Mouse (Mus musculus) embryo, embryonic 9.5 days (tissue): ENCODE results near the gene Riiad1.
A peak's percentile ranks its signal among the peaks of the same experiment; 100 is the strongest.

ENCODE experiments used
- DNase-seq: peaks from one replicate; pipeline ENCODE4 v3.0.0-alpha.2; 2017; ENCODE audit errors: extremely low spot score

Gene Riiad1

GRCm38 (mm10) chr3:94463926-94464578, 16.1 kb downstream of the Riiad1 start:
- peak; percentile 43 for DNase-seq

- no peak for DNase-seq
Measured at GRCm38 (mm10) chr3:94459834-94460233, 20.3 kb downstream of the Riiad1 start.

GRCm38 (mm10) chr3:94457055-94457454, 23.1 kb downstream of the Riiad1 start:
- DNase-seq = no peak

- peak; percentile 85 for DNase-seq
Measured at GRCm38 (mm10) chr3:94456529-94457000, 23.6 kb downstream of the Riiad1 start.

- DNase-seq = no peak
Measured at GRCm38 (mm10) chr3:94449377-94449776, 30.8 kb downstream of the Riiad1 start.

- DNase-seq = no peak
Measured at GRCm38 (mm10) chr3:94443597-94443964, 36.6 kb downstream of the Riiad1 start, which contains the start of gene Oaz3. Gene Oaz3, minus strand, starts transcription at chr3:94443915.

- DNase-seq = peak; percentile 96
Measured at GRCm38 (mm10) chr3:94442951-94443596, 37.1 kb downstream of the Riiad1 start, which contains the start of gene Mrpl9. Gene Mrpl9, plus strand, starts transcription at chr3:94443318.

GRCm38 (mm10) chr3:94441182-94441581, 39.0 kb downstream of the Riiad1 start:
- DNase-seq = no peak

GRCm38 (mm10) chr3:94436420-94436819, 43.7 kb downstream of the Riiad1 start:
- DNase-seq = no peak

GRCm38 (mm10) chr3:94434305-94434704, 45.8 kb downstream of the Riiad1 start:
- DNase-seq = no peak

GRCm38 (mm10) chr3:94430980-94431379, 49.2 kb downstream of the Riiad1 start:
- no peak for DNase-seq
